Mouse (Mus musculus) kidney, postnatal 0 days (tissue): ENCODE data around the gene Zfp622. TPM values are rescaled to one million over a fixed set of nuclear protein-coding genes. Genes with fewer than 3 reads are reported as not detected.

Source experiments
- ATAC-seq: fragments of 200-750 bp; cut with Nextera tagmentation; replicated peaks from 2 replicates; pipeline ENCODE4 v1.8.0; 2017; ENCODE audit warnings: low read depth, moderate number of reproducible peaks, moderate TSS enrichment, moderate library complexity; ENCODE audit not compliant: low FRiP score
- DNase-seq: peaks from one replicate; pipeline ENCODE4 v3.0.0-alpha.2; 2016; ENCODE audit warnings: low spot score
- H3K27ac ChIP-seq: fragments of 300-500 bp; sonication (generic); 2 replicates; pipeline ENCODE4 v1.5.1; 2014; ENCODE audit warnings: mild to moderate bottlenecking
- H3K27me3 ChIP-seq: fragments of 300-500 bp; sonication (generic); 2 replicates; pipeline ENCODE4 v1.6.1; 2014; ENCODE audit warnings: low read length, mixed read lengths; ENCODE audit not compliant: insufficient read depth
- H3K36me3 ChIP-seq: fragments of 300-500 bp; sonication (generic); 2 replicates; pipeline ENCODE4 v1.6.1; 2014; ENCODE audit warnings: low read length, mixed read lengths; ENCODE audit not compliant: insufficient read depth
- H3K4me1 ChIP-seq: fragments of 300-500 bp; sonication (generic); replicated peaks from 2 replicates; pipeline ENCODE4 v1.6.1; 2014; ENCODE audit warnings: antibody characterized with exemption, low read length, mixed read lengths; ENCODE audit not compliant: insufficient read depth
- H3K4me2 ChIP-seq: fragments of 300-500 bp; sonication (generic); 2 replicates; pipeline ENCODE4 v1.6.1; 2014; ENCODE audit warnings: mild to moderate bottlenecking, low read length, moderate library complexity, mixed read lengths
- H3K4me3 ChIP-seq: fragments of 300-500 bp; sonication (generic); replicated peaks from 2 replicates; pipeline ENCODE4 v1.5.1; 2014; ENCODE audit warnings: low read depth, low read length
- H3K9ac ChIP-seq: fragments of 300-500 bp; sonication (generic); 2 replicates; pipeline ENCODE4 v1.6.1; 2014; ENCODE audit warnings: low read depth, low read length
- H3K9me3 ChIP-seq: fragments of 300-500 bp; sonication (generic); replicated peaks from 2 replicates; pipeline ENCODE4 v1.6.1; 2016; ENCODE audit warnings: low read length, inconsistent platforms, mixed read lengths
- CTCF ChIP-seq: IDR thresholded peaks from 2 replicates; pipeline ENCODE4 v1.5.1; 2016; ENCODE audit warnings: antibody characterized with exemption, low read depth, mild to moderate bottlenecking, moderate library complexity
- WGBS: fragments of 180-500 bp; shearing (Covaris S2); extraction: QIAGEN DNeasy Blood & Tissue Kit; methylation state at CpG from one replicate; pipeline ENCODE4 v1.1.7; 2014; 5-methylcytosine and 5-hydroxymethylcytosine counted together
- polyA plus RNA-seq: library from polyadenylated mRNA; unstranded; fragments of >200 nt; fragmentation: Nextera tagmentation; extraction: Ambion mirVana; gene quantifications from 2 replicates; pipeline ENCODE4 v1.2.1, GENCODE M21; 2015

Gene Zfp622
- polyA plus RNA-seq, 1 experiment from 2014 or later, result 27.3 TPM

DNA sequence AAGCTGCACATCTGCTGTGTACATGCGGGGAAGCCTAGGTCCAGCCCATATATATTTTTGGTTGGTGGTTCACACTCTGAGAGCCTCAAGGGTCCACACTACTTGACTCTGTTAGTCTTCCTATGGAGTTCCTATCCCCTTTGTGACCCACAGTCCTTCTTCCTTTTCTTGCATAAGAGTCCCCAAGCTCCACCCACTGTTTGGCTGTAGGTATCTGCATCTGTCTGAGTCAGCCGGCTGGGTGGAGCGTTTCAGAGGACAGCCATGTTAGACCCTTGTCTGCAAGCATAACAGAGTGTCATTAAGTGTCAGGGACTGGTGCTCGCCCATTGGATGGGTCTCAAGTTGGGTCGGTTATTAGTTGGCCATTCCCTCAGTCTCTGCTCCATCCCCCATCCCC lies 33.6 kb upstream of the Zfp622 start:
- WGBS, result 83% methylated on average over 5 of the region's 5 CpGs
- Histone ChIP-seq H3K4me3 (no peak overlapping the region), H3K27ac (no peak overlapping the region), H3K9ac (no peak overlapping the region), H3K36me3 (no peaks in the 10 kb centered on the region), H3K4me1 (0 out of 2 replicates have a peak, but pooled peaks cover 4% of the 10 kb centered on the region), H3K27me3 (no peaks in the 10 kb centered on the region), H3K4me2 (no peak overlapping the region), H3K9me3 (no peaks in the 10 kb centered on the region)
- ATAC-seq (no peak), DNase-seq (no peak)
- no peak for TF ChIP-seq CTCF

DNA sequence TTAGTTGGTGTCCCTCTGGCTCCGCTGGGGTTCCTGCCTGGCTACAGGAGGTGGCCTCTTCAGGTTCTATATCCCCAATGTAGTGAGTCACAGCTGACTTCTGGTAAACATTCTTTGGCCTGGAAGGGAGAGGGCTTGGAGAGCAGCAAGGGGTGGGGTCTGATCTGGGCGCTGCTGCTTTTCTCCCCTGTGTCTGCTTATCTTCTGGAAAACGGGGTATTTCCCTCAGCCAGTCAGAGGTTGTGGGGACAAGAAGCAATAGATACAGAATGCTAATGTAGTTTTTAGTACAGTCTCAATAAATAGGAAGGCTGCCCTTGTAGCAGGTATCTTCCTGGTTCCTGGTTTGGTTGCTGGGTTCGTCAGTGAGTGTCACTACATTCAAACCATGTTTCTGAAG lies 33.1 kb upstream of the Zfp622 start:
- Histone ChIP-seq H3K27me3 (no peaks in the 10 kb centered on the region), H3K9ac (no peak overlapping the region), H3K4me1 (0 out of 2 replicates have a peak, but pooled peaks cover 4% of the 10 kb centered on the region), H3K4me3 (no peak overlapping the region), H3K27ac (no peak overlapping the region), H3K9me3 (no peaks in the 10 kb centered on the region), H3K4me2 (no peak overlapping the region), H3K36me3 (no peaks in the 10 kb centered on the region)
- DNase-seq (no peak), ATAC-seq (no peak)
- WGBS, result 85% methylated on average over 4 of the region's 4 CpGs
- TF ChIP-seq CTCF, result no peak

- DNase-seq, result no peak
Observed at GRCm38 (mm10) chr15:25956001-25956400, 28.2 kb upstream of the Zfp622 start.

GRCm38 (mm10) chr15:25956422-25957117 lies 27.6 kb upstream of the Zfp622 start:
- no peaks in the 10 kb centered on the region for H3K9me3 ChIP-seq
- H3K4me3 ChIP-seq, result no peak overlapping the region
- 33% methylated on average over 11 of the region's 11 CpGs for WGBS
- 0 out of 2 replicates have a peak, but pooled peaks cover 5% of the 10 kb centered on the region for H3K4me1 ChIP-seq
- peak overlapping the region; percentile 68 for H3K27ac ChIP-seq
- ATAC-seq (peak; percentile 14; the same call in 1 of the 2 replicates), DNase-seq (no peak)
- no peak overlapping the region for H3K4me2 ChIP-seq
- no peaks in the 10 kb centered on the region for H3K36me3 ChIP-seq
- no peak for TF ChIP-seq CTCF
- no peak overlapping the region for H3K9ac ChIP-seq
- no peaks in the 10 kb centered on the region for H3K27me3 ChIP-seq

More at GRCm38 (mm10) chr15:25956001-25956400, 28.2 kb upstream of the Zfp622 start:
- no peak for TF ChIP-seq CTCF
- Histone ChIP-seq H3K36me3 (no peaks in the 10 kb centered on the region), H3K27me3 (no peaks in the 10 kb centered on the region), H3K9ac (no peak overlapping the region), H3K4me2 (no peak overlapping the region), H3K4me1 (0 out of 2 replicates have a peak, but pooled peaks cover 5% of the 10 kb centered on the region), H3K9me3 (no peaks in the 10 kb centered on the region), H3K27ac (peak overlapping the region; percentile 37; the same call in 1 of the 2 replicates), H3K4me3 (no peak overlapping the region)
- ATAC-seq, result no peak
- 64% methylated on average over 5 of the region's 5 CpGs for WGBS

GRCm38 (mm10) chr15:25957651-25958050 lies 26.5 kb upstream of the Zfp622 start:
- ATAC-seq (no peak), DNase-seq (no peak)
- Histone ChIP-seq H3K36me3 (no peaks in the 10 kb centered on the region), H3K4me3 (no peak overlapping the region), H3K27ac (no peak overlapping the region), H3K4me1 (0 out of 2 replicates have a peak, but pooled peaks cover 5% of the 10 kb centered on the region), H3K27me3 (no peaks in the 10 kb centered on the region), H3K4me2 (no peak overlapping the region), H3K9me3 (no peaks in the 10 kb centered on the region), H3K9ac (no peak overlapping the region)
- WGBS, result 53% methylated on average over 10 of the region's 10 CpGs
- no peak for TF ChIP-seq CTCF

GRCm38 (mm10) chr15:25959375-25959774 lies 24.8 kb upstream of the Zfp622 start:
- no peak overlapping the region for H3K27ac ChIP-seq
- ATAC-seq (peak; percentile 83), DNase-seq (peak; percentile 92)
- H3K36me3 ChIP-seq, result no peaks in the 10 kb centered on the region
- peak; percentile 78 for TF ChIP-seq CTCF
- H3K9ac ChIP-seq, result no peak overlapping the region
- 0 out of 2 replicates have a peak, but pooled peaks cover 5% of the 10 kb centered on the region for H3K4me1 ChIP-seq
- no peak overlapping the region for H3K4me3 ChIP-seq
- WGBS, result 21% methylated on average over 5 of the region's 5 CpGs
- H3K9me3 ChIP-seq, result no peaks in the 10 kb centered on the region
- no peaks in the 10 kb centered on the region for H3K27me3 ChIP-seq
- no peak overlapping the region for H3K4me2 ChIP-seq
